Comparison of ENCODE assay signal across 9 mouse cellular contexts in genomic region chr9:72273646-72274410, GRCm38 (mm10). TPM values are rescaled to one million over a fixed set of nuclear protein-coding genes. Genes with fewer than 3 reads are reported as not detected.
DNase-seq lines count a peak whose midpoint lies in the region; ATAC-seq and TF ChIP-seq lines count a peak whose summit lies in the region.
"Had no signal": no experiment of that assay in that cellular context is flagged by ENCODE, and none has a peak within 500 bp of the region (broad histone marks: within the 10 kb centered on the region; RNA-seq: fewer than 3 reads in every experiment).

No protein-coding gene starts in this region.

- H3K4me1 ChIP-seq in erythroblast, embryonic 14.5 days (ENCODE audit: control insufficient read depth), result peaks cover 28% of the 10 kb centered on the region
- H3K4me1 ChIP-seq in limb, embryonic 11.5 days (ENCODE audit: control insufficient read depth, insufficient read depth, low read length), result no peaks in the 10 kb centered on the region
- peaks cover 17% of the 10 kb centered on the region for H3K4me1 ChIP-seq in limb, embryonic 10.5 days
- peaks cover 2% of the 10 kb centered on the region; the same call in 1 of the 2 replicates for H3K4me1 ChIP-seq in midbrain, postnatal 0 days (ENCODE audit: insufficient read depth, low read length)
- H3K4me1 ChIP-seq: stomach, embryonic 15.5 days had no signal

- ATAC-seq in erythroblast, adult 5-6 weeks (replicated peaks; ENCODE audit: low FRiP score, poor library complexity, severe bottlenecking), result no peak
- no peak for ATAC-seq in limb, embryonic 11.5 days (ENCODE audit: insufficient number of reproducible peaks, low FRiP score, low TSS enrichment, low read depth)
- no peak for ATAC-seq in midbrain, postnatal 0 days (ENCODE audit: low FRiP score)
- ATAC-seq in granulocyte monocyte progenitor cell, adult 5-6 weeks (replicated peaks; ENCODE audit: poor library complexity, severe bottlenecking), result no peak

- H3K27me3 ChIP-seq in erythroblast, embryonic 14.5 days (ENCODE audit: control insufficient read depth), result no peaks in the 10 kb centered on the region
- H3K27me3 ChIP-seq in limb, embryonic 11.5 days (ENCODE audit: control insufficient read depth, insufficient read depth, low read length), result no peaks in the 10 kb centered on the region
- no peaks in the 10 kb centered on the region for H3K27me3 ChIP-seq in limb, embryonic 10.5 days (ENCODE audit: low read depth, poor library complexity, severe bottlenecking)
- H3K27me3 ChIP-seq in midbrain, postnatal 0 days (ENCODE audit: insufficient read depth, low read length), result no peaks in the 10 kb centered on the region
- H3K27me3 ChIP-seq: stomach, embryonic 15.5 days had no signal

- H3K9ac ChIP-seq in limb, embryonic 11.5 days (ENCODE audit: low read length), result no peak overlapping the region
- H3K9ac ChIP-seq in midbrain, postnatal 0 days (replicated peaks; ENCODE audit: low read length, poor library complexity, severe bottlenecking), result no peak overlapping the region

- H3K27ac ChIP-seq in limb, embryonic 11.5 days (replicated peaks; ENCODE audit: low read depth, low read length), result no peak overlapping the region
- no peak overlapping the region for H3K27ac ChIP-seq in limb, embryonic 10.5 days
- H3K27ac ChIP-seq in midbrain, postnatal 0 days (ENCODE audit: low read depth, low read length), result peak overlapping the region; percentile 18; the same call in 1 of the 2 replicates

- DNase-seq in limb, embryonic 11.5 days (ENCODE audit: low spot score), result peak; percentile 19
- DNase-seq in limb, embryonic 10.5 days (ENCODE audit: low spot score), result no peak
- peak; percentile 88 for DNase-seq in R1 (ENCODE audit: low read depth, low spot score)
- DNase-seq in midbrain, postnatal 0 days (ENCODE audit: low spot score), result no peak
- no peak for DNase-seq in right cerebral cortex, postnatal 14 days

- peaks cover 2% of the 10 kb centered on the region for H3K36me3 ChIP-seq in erythroblast, embryonic 14.5 days (ENCODE audit: control insufficient read depth)
- no peaks in the 10 kb centered on the region for H3K36me3 ChIP-seq in limb, embryonic 11.5 days (ENCODE audit: control insufficient read depth, insufficient read depth, low read length)
- H3K36me3 ChIP-seq in limb, embryonic 10.5 days, result peaks cover 3% of the 10 kb centered on the region; the same call in 1 of the 2 replicates
- H3K36me3 ChIP-seq in midbrain, postnatal 0 days (ENCODE audit: insufficient read depth, low read length), result no peaks in the 10 kb centered on the region
- H3K36me3 ChIP-seq: stomach, embryonic 15.5 days had no signal

- H3K9me3 ChIP-seq in erythroblast, embryonic 14.5 days (ENCODE audit: control insufficient read depth, low read length), result peaks cover 20% of the 10 kb centered on the region
- peaks cover 3% of the 10 kb centered on the region; the same call in 1 of the 2 replicates for H3K9me3 ChIP-seq in limb, embryonic 11.5 days (ENCODE audit: control insufficient read depth, low read length)
- no peaks in the 10 kb centered on the region; the same call in 1 of the 2 replicates for H3K9me3 ChIP-seq in limb, embryonic 10.5 days (replicated peaks)
- H3K9me3 ChIP-seq in midbrain, postnatal 0 days (ENCODE audit: low read length), result no peaks in the 10 kb centered on the region
- H3K9me3 ChIP-seq: stomach, embryonic 15.5 days had no signal

- H3K4me2 ChIP-seq in limb, embryonic 11.5 days (ENCODE audit: low read depth, severe bottlenecking), result no peak overlapping the region
- H3K4me2 ChIP-seq in midbrain, postnatal 0 days (ENCODE audit: low read depth, low read length, poor library complexity, severe bottlenecking), result peak overlapping the region; percentile 58; the same call in 1 of the 2 replicates

- WGBS in limb, embryonic 11.5 days, result 83% methylated on average over 7 of the region's 7 CpGs
- WGBS in limb, embryonic 10.5 days, result 79% methylated on average over 7 of the region's 7 CpGs
- 81% methylated on average over 7 of the region's 7 CpGs for WGBS in midbrain, postnatal 0 days

- peak; percentile 46 for TF ChIP-seq CTCF in midbrain, postnatal 0 days (IDR thresholded peaks at IDR 0.05)

- H3K4me3 ChIP-seq in erythroblast, embryonic 14.5 days (replicated peaks), result peak overlapping the region; percentile 87
- no peak overlapping the region for H3K4me3 ChIP-seq in limb, embryonic 11.5 days (ENCODE audit: low read depth, low read length)
- no peak overlapping the region for H3K4me3 ChIP-seq in limb, embryonic 10.5 days
- no peak overlapping the region for H3K4me3 ChIP-seq in midbrain, postnatal 0 days (ENCODE audit: low read depth, low read length)

RNA-seq across cellular contexts. Expression of gene Zfp280d, which starts 0.8 kb away (rescaled TPM):
- polyA plus RNA-seq in erythroblast, embryonic 14.5 days (2012), result 0.28 and 0.72 TPM in 2 replicates
- total RNA-seq in erythroblast, adult 5-6 weeks (2015; ENCODE audit: low replicate concordance), result 67.6 and 77.5 TPM in 2 replicates
- total RNA-seq in erythroblast, adult 5-6 weeks (2017; ENCODE audit: low replicate concordance), result 51.5 and 53.4 TPM in 2 replicates
- polyA plus RNA-seq in limb, embryonic 11.5 days (2014; fragmentation: Nextera tagmentation; extraction: Ambion mirVana), result 53.1 and 60.1 TPM in 2 replicates
- 43.2 and 51.8 TPM in 2 replicates for polyA plus RNA-seq in limb, embryonic 10.5 days (2016; fragmentation: Nextera tagmentation; extraction: Ambion mirVana)
- 40.2 and 61.8 TPM in 2 replicates for total RNA-seq in midbrain, postnatal 0 days (2014; rRNA removed)
- polyA plus RNA-seq in midbrain, postnatal 0 days (2015; fragmentation: Nextera tagmentation; extraction: Ambion mirVana), result 20.4 and 24.4 TPM in 2 replicates
- total RNA-seq in granulocyte monocyte progenitor cell, adult 5-6 weeks (2014; fragmentation: Nextera tagmentation), result 46.4 and 78.8 TPM in 2 replicates
- total RNA-seq in granulocyte monocyte progenitor cell, adult 5-6 weeks (2017), result 48.8 and 50.6 TPM in 2 replicates

Comparison
In these comparisons a context has a peak if more than half of its experiments do, and no peak if none do; other contexts are left out.
1. DNase-seq: peak in limb, embryonic 11.5 days (single experiment) and R1 (single experiment); none in limb, embryonic 10.5 days (single experiment), midbrain, postnatal 0 days (single experiment) and right cerebral cortex, postnatal 14 days (single experiment).
2. RNA of gene Zfp280d, which starts 0.8 kb away (polyA plus RNA-seq): 53.1 to 60.1 TPM in limb, embryonic 11.5 days, 43.2 to 51.8 TPM in limb, embryonic 10.5 days and 20.4 to 24.4 TPM in midbrain, postnatal 0 days; 0.28 to 0.72 TPM in erythroblast, embryonic 14.5 days; every median in the first group is over 10 times any median in the second.